ENCODE assay signal across 10 mouse cellular contexts in the genomic region with DNA sequence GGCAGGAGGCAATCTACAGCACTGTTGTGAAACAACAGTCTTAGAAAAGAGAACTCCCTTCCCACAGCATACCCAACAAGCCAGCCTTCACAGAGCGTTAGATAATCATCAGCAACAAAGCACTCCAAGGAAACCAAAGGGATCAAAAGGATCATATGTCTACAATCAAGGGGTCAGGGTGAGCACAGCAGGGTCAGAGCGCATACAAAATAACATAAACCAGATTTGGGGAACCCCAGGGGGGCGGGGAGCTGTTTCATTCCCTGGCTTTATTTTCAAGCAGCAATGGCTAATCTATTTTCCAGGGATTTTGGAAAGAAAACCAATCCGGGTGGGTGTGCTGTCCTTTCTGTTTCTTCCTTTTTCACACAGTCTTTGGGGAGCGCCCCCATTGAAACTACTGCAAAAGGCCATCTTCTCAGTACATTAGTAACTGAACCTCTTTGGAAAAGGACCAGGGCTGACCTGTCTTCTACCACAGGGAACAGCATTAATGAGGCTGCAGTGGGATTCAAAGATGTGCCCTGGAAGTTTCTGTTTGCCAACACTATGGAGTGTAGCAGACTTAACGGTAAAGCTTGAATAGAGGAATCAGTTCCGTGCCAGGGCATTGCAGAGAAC.
DNase-seq lines count a peak whose midpoint lies in the region; ATAC-seq lines count a peak whose summit lies in the region.
"Had no signal": no experiment of that assay in that cellular context is flagged by ENCODE, and none has a peak within 500 bp of the region (broad histone marks: within the 10 kb centered on the region; RNA-seq: fewer than 3 reads in every experiment).

No protein-coding gene starts in this region.

- H3K4me2 ChIP-seq in hindbrain, embryonic 16.5 days (ENCODE audit: low read length), result peak overlapping the region; percentile 25; the same call in 1 of the 2 replicates
- H3K4me2 ChIP-seq: kidney, embryonic 15.5 days had no signal

- WGBS in forebrain, embryonic 10.5 days, result 6% methylated on average over 7 of the region's 7 CpGs
- 14% methylated on average over 7 of the region's 7 CpGs for WGBS in hindbrain, embryonic 16.5 days

- peak; percentile 92 for ATAC-seq in hindbrain, embryonic 16.5 days
- no peak for ATAC-seq in erythroblast, adult 5-6 weeks (replicated peaks; ENCODE audit: low FRiP score, poor library complexity, severe bottlenecking)

- peaks cover 43% of the 10 kb centered on the region for H3K4me1 ChIP-seq in forebrain, embryonic 10.5 days
- H3K4me1 ChIP-seq in hindbrain, embryonic 16.5 days (ENCODE audit: control insufficient read depth, insufficient read depth, low read depth, low read length), result peaks cover 7% of the 10 kb centered on the region

- peak overlapping the region; percentile 0; the same call in 1 of the 2 replicates for H3K4me3 ChIP-seq in forebrain, embryonic 10.5 days
- H3K4me3 ChIP-seq in hindbrain, embryonic 16.5 days (ENCODE audit: low read length), result no peak overlapping the region
- H3K4me3 ChIP-seq: kidney, embryonic 15.5 days had no signal

- no peaks in the 10 kb centered on the region for H3K9me3 ChIP-seq in forebrain, embryonic 10.5 days
- no peaks in the 10 kb centered on the region for H3K9me3 ChIP-seq in hindbrain, embryonic 16.5 days (ENCODE audit: control insufficient read depth, low read length)
- H3K9me3 ChIP-seq: kidney, embryonic 15.5 days had no signal

- no peak overlapping the region for H3K9ac ChIP-seq in hindbrain, embryonic 16.5 days (ENCODE audit: low read depth, low read length)
- H3K9ac ChIP-seq: kidney, embryonic 15.5 days had no signal

- no peaks in the 10 kb centered on the region for H3K36me3 ChIP-seq in forebrain, embryonic 10.5 days (replicated peaks)
- no peaks in the 10 kb centered on the region for H3K36me3 ChIP-seq in hindbrain, embryonic 16.5 days (ENCODE audit: control insufficient read depth, insufficient read depth, low read length)
- H3K36me3 ChIP-seq: kidney, embryonic 15.5 days had no signal

- peak; percentile 90 for DNase-seq in embryo, embryonic 10.5 days (ENCODE audit: low spot score)
- DNase-seq in forebrain, embryonic 10.5 days (ENCODE audit: extremely low spot score, low spot score), result peak; percentile 72
- DNase-seq in neural tube, embryonic 10.5 days (ENCODE audit: extremely low spot score, low spot score), result peak; percentile 67
- no peak for DNase-seq in right cerebral cortex, postnatal 25 days
- DNase-seq in layer of hippocampus, adult 9-11 months, result no peak
- DNase-seq: adrenal gland, postnatal 25 days; cerebellum, postnatal 25 days had no signal

- peak overlapping the region; percentile 56 for H3K27ac ChIP-seq in forebrain, embryonic 10.5 days
- H3K27ac ChIP-seq in hindbrain, embryonic 16.5 days (ENCODE audit: low read depth, low read length), result peak overlapping the region; percentile 68
- H3K27ac ChIP-seq: kidney, embryonic 15.5 days had no signal

- peaks cover 82% of the 10 kb centered on the region for H3K27me3 ChIP-seq in forebrain, embryonic 10.5 days (ENCODE audit: poor library complexity, severe bottlenecking)
- no peaks in the 10 kb centered on the region for H3K27me3 ChIP-seq in hindbrain, embryonic 16.5 days (replicated peaks; ENCODE audit: control insufficient read depth, insufficient read depth, low read length)
- H3K27me3 ChIP-seq: kidney, embryonic 15.5 days had no signal

Comparison
In these comparisons a context has a peak if more than half of its experiments do, and no peak if none do; other contexts are left out.
1. DNase-seq: peak in embryo, embryonic 10.5 days (single experiment), forebrain, embryonic 10.5 days (single experiment) and neural tube, embryonic 10.5 days (single experiment); none in right cerebral cortex, postnatal 25 days (single experiment) and layer of hippocampus, adult 9-11 months (single experiment).